Mouse (Mus musculus) hindbrain, embryonic 15.5 days (tissue): ENCODE measurements around the gene Rab44. TPM values are rescaled to one million over a fixed set of nuclear protein-coding genes. Genes with fewer than 3 reads are reported as not detected.

Source experiments
- ATAC-seq: fragments of 200-750 bp; cut with Nextera tagmentation; 2 replicates; pipeline ENCODE4 v1.8.0; 2017; ENCODE audit warnings: low read depth, moderate number of reproducible peaks, moderate TSS enrichment; ENCODE audit not compliant: low FRiP score
- H3K27ac ChIP-seq: fragments of 300-500 bp; sonication (generic); replicated peaks from 2 replicates; pipeline ENCODE4 v1.5.1; 2015; ENCODE audit warnings: mild to moderate bottlenecking, inconsistent platforms
- H3K27me3 ChIP-seq: fragments of 300-500 bp; sonication (generic); 2 replicates; pipeline ENCODE4 v1.6.1; 2015; ENCODE audit warnings: control low read depth, inconsistent platforms
- H3K36me3 ChIP-seq: fragments of 300-500 bp; sonication (generic); 2 replicates; pipeline ENCODE4 v1.6.1; 2015; ENCODE audit warnings: control low read depth, inconsistent platforms
- H3K4me1 ChIP-seq: fragments of 300-500 bp; sonication (generic); replicated peaks from 2 replicates; pipeline ENCODE4 v1.6.1; 2015; ENCODE audit warnings: control low read depth, inconsistent platforms
- H3K4me2 ChIP-seq: fragments of 300-500 bp; sonication (generic); 2 replicates; pipeline ENCODE4 v1.6.1; 2015; ENCODE audit warnings: moderate library complexity, mild to moderate bottlenecking, inconsistent platforms
- H3K4me3 ChIP-seq: fragments of 300-500 bp; sonication (generic); 2 replicates; pipeline ENCODE4 v1.5.1; 2015; ENCODE audit warnings: mild to moderate bottlenecking, inconsistent platforms
- H3K9ac ChIP-seq: fragments of 300-500 bp; sonication (generic); 2 replicates; pipeline ENCODE4 v1.6.1; 2015; ENCODE audit warnings: inconsistent platforms
- H3K9me3 ChIP-seq: fragments of 300-500 bp; sonication (generic); 2 replicates; pipeline ENCODE4 v1.6.1; 2016; ENCODE audit warnings: control low read depth, inconsistent platforms
- WGBS: fragments of 180-500 bp; shearing (Covaris S2); methylation state at CpG from one replicate; pipeline ENCODE4 v1.1.7; 2015; 5-methylcytosine and 5-hydroxymethylcytosine counted together
- polyA plus RNA-seq: library from polyadenylated mRNA; unstranded; fragments of >200 nt; fragmentation: Nextera tagmentation; extraction: Ambion mirVana; gene quantifications from 2 replicates; pipeline ENCODE4 v1.2.1, GENCODE M21; 2015

Gene Rab44
- polyA plus RNA-seq, 1 experiment from 2014 or later, result 0.09 TPM

- no peak overlapping the region for H3K27ac ChIP-seq
- H3K27me3 ChIP-seq, result no peaks in the 10 kb centered on the region
- no peak overlapping the region for H3K9ac ChIP-seq
- H3K9me3 ChIP-seq, result no peaks in the 10 kb centered on the region
- H3K4me1 ChIP-seq, result no peaks in the 10 kb centered on the region
- ATAC-seq, result no peak
- WGBS, result 91% methylated on average over 5 of the region's 5 CpGs
- no peak overlapping the region for H3K4me2 ChIP-seq
- no peaks in the 10 kb centered on the region for H3K36me3 ChIP-seq
- no peak overlapping the region for H3K4me3 ChIP-seq
Measured at GRCm38 (mm10) chr17:29111332-29111731, 2.6 kb upstream of the Rab44 start.

DNA sequence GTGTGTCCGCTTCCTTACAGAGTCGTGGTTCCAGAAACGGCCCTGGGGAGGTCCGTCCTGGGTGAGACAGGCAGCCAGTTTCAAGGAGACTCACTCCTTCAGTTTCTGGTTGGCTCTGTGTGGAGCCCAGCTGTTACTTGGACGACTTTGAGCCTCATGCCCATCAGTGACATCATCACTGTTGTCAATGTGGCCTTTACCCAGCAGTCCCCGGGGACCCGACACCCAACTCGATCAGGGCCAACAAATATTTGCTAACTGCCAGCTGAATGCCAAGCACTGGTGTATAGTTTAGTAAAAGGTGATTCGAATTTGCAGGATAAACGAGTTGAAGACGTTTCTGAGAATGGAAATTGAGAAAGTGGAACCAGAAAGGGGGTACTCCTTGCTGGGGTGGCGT lies 2.1 kb downstream of the Rab44 start:
- H3K27ac ChIP-seq, result no peak overlapping the region
- no peak overlapping the region for H3K9ac ChIP-seq
- no peak overlapping the region for H3K4me2 ChIP-seq
- H3K4me1 ChIP-seq, result no peaks in the 10 kb centered on the region
- H3K27me3 ChIP-seq, result no peaks in the 10 kb centered on the region
- no peaks in the 10 kb centered on the region for H3K9me3 ChIP-seq
- H3K4me3 ChIP-seq, result no peak overlapping the region
- WGBS, result 79% methylated on average over 12 of the region's 12 CpGs
- H3K36me3 ChIP-seq, result no peaks in the 10 kb centered on the region
- ATAC-seq, result no peak

- Histone ChIP-seq H3K27ac (no peak overlapping the region), H3K9me3 (no peaks in the 10 kb centered on the region), H3K27me3 (no peaks in the 10 kb centered on the region), H3K4me1 (no peaks in the 10 kb centered on the region), H3K4me2 (no peak overlapping the region), H3K9ac (no peak overlapping the region), H3K36me3 (no peaks in the 10 kb centered on the region), H3K4me3 (no peak overlapping the region)
- 74% methylated on average over 8 of the region's 8 CpGs for WGBS
- no peak for ATAC-seq
Measured at GRCm38 (mm10) chr17:29117006-29117648, 3.2 kb downstream of the Rab44 start.

- Histone ChIP-seq H3K36me3 (no peaks in the 10 kb centered on the region), H3K27me3 (no peaks in the 10 kb centered on the region), H3K9ac (no peak overlapping the region), H3K4me1 (no peaks in the 10 kb centered on the region), H3K4me2 (no peak overlapping the region), H3K9me3 (no peaks in the 10 kb centered on the region), H3K4me3 (no peak overlapping the region), H3K27ac (no peak overlapping the region)
- WGBS, result 57% methylated on average over 5 of the region's 5 CpGs
- no peak for ATAC-seq
Measured at GRCm38 (mm10) chr17:29118057-29118456, 4.1 kb downstream of the Rab44 start.

- H3K9ac ChIP-seq, result no peak overlapping the region
- 41% methylated on average over 12 of the region's 12 CpGs for WGBS
Measured at GRCm38 (mm10) chr17:29120666-29121065, 6.7 kb downstream of the Rab44 start.

GRCm38 (mm10) chr17:29122817-29123216 lies 8.9 kb downstream of the Rab44 start:
- no peak for ATAC-seq
- Histone ChIP-seq H3K27ac (no peak overlapping the region), H3K9me3 (no peaks in the 10 kb centered on the region), H3K36me3 (no peaks in the 10 kb centered on the region), H3K4me1 (no peaks in the 10 kb centered on the region), H3K4me2 (no peak overlapping the region), H3K27me3 (no peaks in the 10 kb centered on the region), H3K4me3 (no peak overlapping the region), H3K9ac (no peak overlapping the region)
- WGBS, result 70% methylated on average over 6 of the region's 6 CpGs

More at GRCm38 (mm10) chr17:29120666-29121065, 6.7 kb downstream of the Rab44 start:
- ATAC-seq, result no peak
- Histone ChIP-seq H3K36me3 (no peaks in the 10 kb centered on the region), H3K9me3 (no peaks in the 10 kb centered on the region), H3K27ac (no peak overlapping the region), H3K4me3 (no peak overlapping the region), H3K27me3 (no peaks in the 10 kb centered on the region), H3K4me1 (no peaks in the 10 kb centered on the region), H3K4me2 (no peak overlapping the region)

DNA sequence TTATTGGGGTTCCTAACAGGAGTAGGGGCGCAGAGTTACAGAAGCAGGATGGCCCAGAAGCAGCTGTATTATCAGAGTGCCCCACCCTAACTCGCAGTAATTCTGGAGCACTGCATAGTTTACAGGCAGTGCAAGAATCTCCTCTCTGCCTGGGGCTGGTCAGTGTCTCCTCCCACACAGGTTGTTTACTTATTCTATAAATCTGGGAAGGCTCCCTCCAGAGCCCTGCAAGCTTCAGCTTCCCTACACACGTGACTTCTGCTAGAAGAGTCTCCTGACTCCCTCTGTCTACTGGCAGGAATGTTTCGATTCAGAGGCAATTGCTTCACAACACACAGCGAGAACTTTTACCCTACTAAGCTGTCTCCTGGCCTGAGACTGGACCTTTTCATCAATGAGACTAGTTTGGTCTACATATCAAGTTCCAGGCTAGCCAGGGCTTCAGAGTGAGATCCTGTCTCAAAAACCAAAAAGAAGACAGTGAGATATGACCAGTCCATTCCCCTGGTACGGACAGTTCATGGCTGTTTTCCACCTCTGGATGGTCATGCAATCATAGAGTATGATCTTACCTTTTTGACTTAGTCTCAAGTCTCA lies 9.7 kb downstream of the Rab44 start:
- no peak for ATAC-seq
- Histone ChIP-seq H3K9ac (no peak overlapping the region), H3K27me3 (no peaks in the 10 kb centered on the region), H3K9me3 (no peaks in the 10 kb centered on the region), H3K4me3 (no peak overlapping the region), H3K36me3 (no peaks in the 10 kb centered on the region), H3K4me2 (no peak overlapping the region), H3K4me1 (no peaks in the 10 kb centered on the region), H3K27ac (no peak overlapping the region)
- WGBS, result 77% methylated on average over 6 of the region's 6 CpGs

GRCm38 (mm10) chr17:29126561-29126960 lies 12.6 kb downstream of the Rab44 start:
- Histone ChIP-seq H3K4me2 (no peak overlapping the region), H3K4me3 (no peak overlapping the region), H3K36me3 (no peaks in the 10 kb centered on the region), H3K9ac (no peak overlapping the region), H3K4me1 (no peaks in the 10 kb centered on the region), H3K9me3 (no peaks in the 10 kb centered on the region), H3K27me3 (no peaks in the 10 kb centered on the region), H3K27ac (no peak overlapping the region)
- no peak for ATAC-seq
- 96% methylated on average over 3 of the region's 3 CpGs for WGBS

DNA sequence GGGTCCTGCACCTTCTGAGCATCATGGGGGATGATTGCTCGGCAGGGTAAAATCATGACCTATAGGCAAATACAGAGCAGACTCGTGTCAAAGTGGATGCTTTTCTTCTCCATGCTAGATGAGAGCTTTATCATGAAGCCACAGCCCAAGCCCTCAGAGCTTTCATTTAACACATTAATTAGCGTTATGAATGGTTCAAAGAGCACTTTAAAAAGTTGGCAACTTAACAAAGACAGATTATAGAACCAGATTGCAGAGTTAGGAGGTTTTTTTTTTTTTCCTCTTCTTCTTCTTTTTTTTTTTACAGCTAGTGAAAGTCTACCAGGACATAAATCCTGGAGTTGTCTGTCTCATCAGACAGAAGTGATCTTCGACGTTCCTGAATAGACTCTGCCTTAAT lies 15.4 kb downstream of the Rab44 start:
- no peak overlapping the region for H3K4me2 ChIP-seq
- no peaks in the 10 kb centered on the region for H3K9me3 ChIP-seq
- no peak overlapping the region for H3K9ac ChIP-seq
- no peaks in the 10 kb centered on the region for H3K4me1 ChIP-seq
- no peak for ATAC-seq
- no peaks in the 10 kb centered on the region for H3K27me3 ChIP-seq
- WGBS, result 38% methylated on average over 5 of the region's 5 CpGs
- no peak overlapping the region for H3K4me3 ChIP-seq
- H3K27ac ChIP-seq, result no peak overlapping the region
- H3K36me3 ChIP-seq, result no peaks in the 10 kb centered on the region

- no peak for ATAC-seq
- Histone ChIP-seq H3K27me3 (no peaks in the 10 kb centered on the region), H3K9ac (no peak overlapping the region), H3K4me2 (no peak overlapping the region), H3K4me3 (no peak overlapping the region), H3K4me1 (no peaks in the 10 kb centered on the region), H3K27ac (no peak overlapping the region), H3K9me3 (no peaks in the 10 kb centered on the region), H3K36me3 (no peaks in the 10 kb centered on the region)
- WGBS, result 81% methylated on average over 5 of the region's 5 CpGs
Measured at GRCm38 (mm10) chr17:29135066-29135465, 21.1 kb downstream of the Rab44 start.

- Histone ChIP-seq H3K9me3 (no peaks in the 10 kb centered on the region), H3K27me3 (no peaks in the 10 kb centered on the region), H3K9ac (no peak overlapping the region), H3K27ac (no peak overlapping the region), H3K4me2 (no peak overlapping the region), H3K36me3 (no peaks in the 10 kb centered on the region), H3K4me3 (no peak overlapping the region), H3K4me1 (no peaks in the 10 kb centered on the region)
- ATAC-seq, result no peak
- 68% methylated on average over 6 of the region's 6 CpGs for WGBS
Measured at GRCm38 (mm10) chr17:29136236-29136635, 22.3 kb downstream of the Rab44 start.

GRCm38 (mm10) chr17:29137906-29138305 lies 24.0 kb downstream of the Rab44 start:
- Histone ChIP-seq H3K36me3 (no peaks in the 10 kb centered on the region), H3K27me3 (no peaks in the 10 kb centered on the region), H3K4me1 (no peaks in the 10 kb centered on the region), H3K9ac (no peak overlapping the region), H3K9me3 (no peaks in the 10 kb centered on the region), H3K27ac (no peak overlapping the region), H3K4me3 (no peak overlapping the region), H3K4me2 (no peak overlapping the region)
- WGBS, result 82% methylated on average over 7 of the region's 7 CpGs
- no peak for ATAC-seq

DNA sequence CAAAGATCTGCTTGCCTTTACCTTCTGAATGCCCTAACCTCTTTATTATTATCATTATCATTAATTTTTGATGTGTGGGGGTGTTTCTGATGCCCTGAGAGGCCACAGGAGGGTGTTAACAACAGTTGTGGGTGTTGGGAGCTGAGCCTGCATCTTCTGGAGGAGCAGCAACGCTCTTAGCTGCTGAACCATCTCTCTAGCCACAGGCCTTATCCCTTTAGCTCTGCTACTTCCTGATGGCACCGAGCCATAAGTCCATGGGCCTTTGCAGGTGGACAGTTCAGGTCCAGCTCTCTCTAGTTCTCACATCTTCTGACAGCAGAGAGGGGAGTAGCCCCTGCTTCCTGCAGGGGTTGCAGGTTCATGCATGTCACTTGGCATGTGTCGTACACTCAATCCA lies 27.6 kb downstream of the Rab44 start:
- no peaks in the 10 kb centered on the region for H3K4me1 ChIP-seq
- no peaks in the 10 kb centered on the region for H3K36me3 ChIP-seq
- H3K27me3 ChIP-seq, result no peaks in the 10 kb centered on the region
- H3K4me3 ChIP-seq, result no peak overlapping the region
- no peak overlapping the region for H3K27ac ChIP-seq
- 84% methylated on average over 3 of the region's 3 CpGs for WGBS
- H3K4me2 ChIP-seq, result no peak overlapping the region
- ATAC-seq, result no peak
- no peak overlapping the region for H3K9ac ChIP-seq
- no peaks in the 10 kb centered on the region for H3K9me3 ChIP-seq
